Mouse (Mus musculus) stomach, postnatal 0 days (tissue): ENCODE data around the gene Gas7. TPM values are rescaled to one million over a fixed set of nuclear protein-coding genes. Genes with fewer than 3 reads are reported as not detected.

Experiments used
- ATAC-seq: fragments of 200-750 bp; cut with Nextera tagmentation; 2 replicates; pipeline ENCODE4 v1.8.0; 2017; ENCODE audit not compliant: low FRiP score, low TSS enrichment
- DNase-seq: peaks from one replicate; pipeline ENCODE4 v3.0.0-alpha.2; 2016; ENCODE audit warnings: low spot score
- H3K27ac ChIP-seq: fragments of 300-500 bp; sonication (generic); replicated peaks from 2 replicates; pipeline ENCODE4 v1.5.1; 2014; ENCODE audit warnings: mild to moderate bottlenecking, control low read depth
- H3K27me3 ChIP-seq: fragments of 300-500 bp; sonication (generic); 2 replicates; pipeline ENCODE4 v1.6.1; 2014; ENCODE audit warnings: low read length; ENCODE audit not compliant: control insufficient read depth, insufficient read depth
- H3K36me3 ChIP-seq: fragments of 300-500 bp; sonication (generic); 2 replicates; pipeline ENCODE4 v1.6.1; 2014; ENCODE audit warnings: low read length, mixed read lengths; ENCODE audit not compliant: control insufficient read depth, insufficient read depth
- H3K4me1 ChIP-seq: fragments of 300-500 bp; sonication (generic); replicated peaks from 2 replicates; pipeline ENCODE4 v1.6.1; 2014; ENCODE audit warnings: antibody characterized with exemption; ENCODE audit not compliant: control insufficient read depth, insufficient read depth
- H3K4me2 ChIP-seq: fragments of 300-500 bp; sonication (generic); replicated peaks from 2 replicates; pipeline ENCODE4 v1.6.1; 2014; ENCODE audit warnings: low read depth, mild to moderate bottlenecking, control low read depth, moderate library complexity
- H3K4me3 ChIP-seq: fragments of 300-500 bp; sonication (generic); 2 replicates; pipeline ENCODE4 v1.5.1; 2014; ENCODE audit warnings: low read depth, low read length, control low read depth
- H3K9ac ChIP-seq: fragments of 300-500 bp; sonication (generic); 2 replicates; pipeline ENCODE4 v1.6.1; 2014; ENCODE audit warnings: mild to moderate bottlenecking, low read length, control low read depth, mixed read lengths
- H3K9me3 ChIP-seq: fragments of 300-500 bp; sonication (generic); 2 replicates; pipeline ENCODE4 v1.6.1; 2016; ENCODE audit warnings: low read length; ENCODE audit not compliant: control insufficient read depth
- CTCF ChIP-seq: IDR thresholded peaks from 2 replicates; pipeline ENCODE4 v1.5.1; 2016; ENCODE audit warnings: antibody characterized with exemption, low read depth, mild to moderate bottlenecking, moderate library complexity
- EP300 ChIP-seq: optimal IDR thresholded peaks from 2 replicates; pipeline ENCODE3; 2016; ENCODE audit warnings: antibody characterized with exemption
- WGBS: fragments of 180-500 bp; shearing (Covaris S2); extraction: QIAGEN DNeasy Blood & Tissue Kit; methylation state at CpG from one replicate; pipeline ENCODE4 v1.1.7; 2014; 5-methylcytosine and 5-hydroxymethylcytosine counted together
- polyA plus RNA-seq: library from polyadenylated mRNA; unstranded; fragments of >200 nt; fragmentation: Nextera tagmentation; extraction: Ambion mirVana; gene quantifications from 2 replicates; pipeline ENCODE4 v1.2.1, GENCODE M21; 2015

The Gas7 gene
- polyA plus RNA-seq, 1 experiment from 2014 or later, result 18.3 TPM

DNA sequence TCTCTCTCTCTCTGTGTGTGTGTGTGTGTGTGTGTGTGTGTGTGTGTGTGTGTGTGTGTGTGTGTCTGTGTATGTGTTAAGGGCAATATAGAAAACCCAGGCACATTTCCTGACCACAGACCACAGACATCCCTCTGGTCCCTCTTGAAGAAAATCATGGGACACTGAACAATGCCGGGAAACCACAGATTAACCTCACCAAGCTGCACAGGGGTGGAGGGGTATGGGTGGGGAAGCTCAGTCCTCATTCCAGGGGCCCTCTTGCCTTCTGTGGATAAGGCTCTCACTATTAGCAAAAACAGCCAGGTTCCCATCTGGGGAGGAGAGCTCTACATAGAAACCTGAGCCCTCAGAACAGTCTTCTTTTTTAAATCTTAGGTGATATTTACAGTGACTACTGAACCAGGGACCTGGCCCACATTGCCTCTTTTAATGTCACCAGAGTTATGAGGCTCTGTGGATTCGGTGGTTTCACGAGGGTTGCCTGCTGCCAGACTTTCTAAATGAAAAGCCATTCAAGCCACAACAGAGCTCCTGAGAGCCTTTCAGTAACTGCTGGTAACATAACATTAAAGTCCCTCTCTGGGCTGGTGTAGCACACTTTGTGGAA lies 178.5 kb downstream of the Gas7 start:
- no peak overlapping the region for H3K4me3 ChIP-seq

DNA sequence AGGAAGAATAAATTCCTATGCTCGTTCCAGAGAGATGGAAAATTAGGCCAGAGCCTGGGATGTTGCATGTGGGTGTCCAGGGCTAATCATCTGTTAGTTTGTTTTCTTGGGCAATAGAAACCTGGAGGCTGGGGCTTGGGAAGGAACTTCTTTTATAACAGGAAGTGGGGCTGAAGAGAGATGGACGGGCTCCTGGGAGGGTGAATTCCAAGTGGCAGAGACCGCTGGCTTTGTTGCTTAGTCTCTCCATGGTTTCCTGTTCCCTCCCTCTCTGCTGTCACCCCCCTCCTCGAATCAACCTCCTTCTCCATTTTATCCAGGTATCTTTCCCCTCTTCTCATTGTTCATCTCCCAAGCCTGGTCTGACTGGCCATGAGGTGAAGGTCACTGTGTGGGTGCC lies 181.0 kb downstream of the Gas7 start:
- Histone ChIP-seq H3K27ac (no peak overlapping the region), H3K9ac (no peak overlapping the region), H3K9me3 (no peaks in the 10 kb centered on the region), H3K36me3 (no peaks in the 10 kb centered on the region), H3K27me3 (no peaks in the 10 kb centered on the region), H3K4me3 (no peak overlapping the region), H3K4me1 (no peaks in the 10 kb centered on the region), H3K4me2 (no peak overlapping the region)
- no peak for DNase-seq
- WGBS, result 63% methylated on average over 4 of the region's 4 CpGs
- ATAC-seq, result no peak
- TF ChIP-seq CTCF (no peak), EP300 (no peak)

More for the DNA sequence above, 178.5 kb downstream of the Gas7 start:
- H3K4me1 ChIP-seq, result no peaks in the 10 kb centered on the region
- no peaks in the 10 kb centered on the region for H3K27me3 ChIP-seq
- ATAC-seq (no peak), DNase-seq (no peak)
- TF ChIP-seq EP300, result no peak
- no peak for TF ChIP-seq CTCF
- H3K27ac ChIP-seq, result no peak overlapping the region
- 58% methylated on average over 3 of the region's 3 CpGs for WGBS
- no peaks in the 10 kb centered on the region for H3K36me3 ChIP-seq
- H3K9ac ChIP-seq, result no peak overlapping the region
- no peak overlapping the region for H3K4me2 ChIP-seq
- no peaks in the 10 kb centered on the region for H3K9me3 ChIP-seq

DNA sequence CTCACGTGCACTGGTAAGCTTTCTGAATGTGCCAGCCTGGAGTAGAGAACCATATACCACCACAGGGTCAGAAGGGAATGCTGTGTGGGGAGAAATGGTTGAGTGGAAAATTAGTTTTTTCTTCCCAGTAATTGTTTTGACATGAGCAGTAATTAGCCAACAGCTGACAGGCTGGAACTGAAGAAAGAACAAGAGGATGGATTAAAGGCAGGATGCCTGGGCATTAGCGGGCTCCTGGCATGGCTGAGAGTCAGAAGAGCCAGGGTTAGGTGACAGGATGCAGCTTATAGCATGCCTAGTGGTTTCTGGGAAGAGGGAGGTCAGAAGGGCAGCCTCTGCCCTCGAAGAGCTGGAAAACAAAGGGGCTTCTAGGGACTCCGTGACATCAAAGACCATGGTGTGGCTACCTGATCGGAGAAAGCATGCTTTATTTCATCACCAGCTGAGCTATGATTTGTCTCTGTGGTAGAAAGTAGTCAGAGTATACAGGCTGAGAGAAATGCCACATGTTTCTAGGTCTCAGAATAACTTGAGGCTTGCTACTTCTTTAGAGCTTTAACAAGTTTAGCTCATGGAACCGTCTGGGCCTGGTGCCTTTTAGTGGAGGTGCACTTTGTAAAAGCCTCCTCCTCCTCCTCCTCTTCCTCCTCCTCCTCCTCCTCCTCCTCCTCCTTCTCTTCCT lies 181.8 kb downstream of the Gas7 start:
- no peak for ATAC-seq
- Histone ChIP-seq H3K36me3 (no peaks in the 10 kb centered on the region), H3K4me2 (no peak overlapping the region), H3K27me3 (no peaks in the 10 kb centered on the region), H3K9ac (no peak overlapping the region), H3K9me3 (no peaks in the 10 kb centered on the region), H3K4me1 (no peaks in the 10 kb centered on the region), H3K27ac (no peak overlapping the region), H3K4me3 (no peak overlapping the region)
- DNase-seq, result no peak
- TF ChIP-seq CTCF (no peak), EP300 (no peak)
- 67% methylated on average over 6 of the region's 6 CpGs for WGBS

DNA sequence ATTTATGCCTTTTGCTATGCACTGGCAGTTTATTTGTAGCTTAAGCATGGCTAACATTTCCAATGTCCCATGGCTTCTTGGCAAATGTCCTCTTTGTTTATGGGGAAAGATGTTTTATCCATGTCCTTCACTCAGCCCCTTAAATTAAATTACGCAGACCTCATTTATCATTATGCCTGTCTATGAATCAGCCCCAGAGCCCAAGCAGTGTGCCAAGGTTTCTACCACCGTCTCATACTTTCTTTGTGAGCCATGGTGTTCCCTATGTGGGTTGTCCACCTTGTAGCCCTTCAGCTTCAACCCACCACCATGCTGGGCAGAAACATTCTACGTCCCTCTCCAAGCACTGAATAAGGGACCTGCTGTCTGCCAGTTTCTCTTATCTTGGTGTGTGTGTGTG lies 183.2 kb downstream of the Gas7 start:
- Histone ChIP-seq H3K27me3 (no peaks in the 10 kb centered on the region), H3K4me2 (no peak overlapping the region), H3K36me3 (no peaks in the 10 kb centered on the region), H3K9me3 (no peaks in the 10 kb centered on the region), H3K9ac (no peak overlapping the region), H3K4me1 (no peaks in the 10 kb centered on the region), H3K27ac (no peak overlapping the region), H3K4me3 (no peak overlapping the region)
- TF ChIP-seq EP300, result no peak
- TF ChIP-seq CTCF, result no peak
- no peak for DNase-seq
- WGBS, result 71% methylated on average over 3 of the region's 3 CpGs
- no peak for ATAC-seq

DNA sequence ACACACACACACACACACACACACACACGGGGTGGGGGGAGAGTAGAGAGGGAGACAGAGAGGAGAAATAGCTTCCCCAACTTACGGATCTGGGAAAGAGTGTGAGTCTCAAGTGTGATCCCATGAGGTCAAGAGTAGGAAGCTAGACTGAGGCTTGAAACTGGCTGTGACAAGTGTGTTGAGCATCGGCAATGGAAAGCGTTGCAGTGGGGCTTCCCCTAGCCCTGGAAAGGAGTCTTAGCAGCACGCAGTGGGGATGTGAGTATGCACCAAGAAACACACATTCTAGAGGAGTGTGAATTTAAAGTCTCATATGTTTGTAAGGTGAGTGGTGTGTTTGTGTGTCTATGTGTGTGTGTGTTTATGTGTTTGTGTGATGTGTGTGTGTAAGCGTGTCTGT lies 185.1 kb downstream of the Gas7 start:
- Histone ChIP-seq H3K27me3 (no peaks in the 10 kb centered on the region), H3K9ac (no peak overlapping the region), H3K4me1 (no peaks in the 10 kb centered on the region), H3K36me3 (no peaks in the 10 kb centered on the region), H3K4me2 (no peak overlapping the region), H3K4me3 (no peak overlapping the region), H3K27ac (no peak overlapping the region), H3K9me3 (no peaks in the 10 kb centered on the region)
- TF ChIP-seq CTCF (no peak), EP300 (no peak)
- 87% methylated on average over 6 of the region's 6 CpGs for WGBS
- DNase-seq (no peak), ATAC-seq (no peak)

DNA sequence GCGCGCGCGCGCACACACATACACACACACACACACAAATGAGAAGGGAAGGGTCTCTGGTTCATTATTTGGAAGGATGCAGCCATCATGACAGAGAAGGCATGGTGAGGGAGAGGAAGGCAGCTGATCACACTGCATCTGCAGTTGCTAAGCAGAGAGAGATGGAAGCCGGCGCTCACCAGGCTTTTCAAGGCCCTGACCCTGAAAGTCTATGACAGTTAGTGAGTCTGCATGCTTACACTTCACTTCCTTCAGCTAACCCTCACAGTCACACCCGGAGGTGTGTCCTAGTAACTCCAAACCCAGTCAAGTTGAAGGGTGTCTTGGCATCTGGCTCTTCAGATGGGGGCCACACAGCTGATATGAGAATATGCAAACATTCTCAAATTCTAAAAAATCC lies 187.2 kb downstream of the Gas7 start:
- Histone ChIP-seq H3K4me3 (no peak overlapping the region), H3K9me3 (no peaks in the 10 kb centered on the region), H3K36me3 (no peaks in the 10 kb centered on the region), H3K9ac (no peak overlapping the region), H3K4me2 (no peak overlapping the region), H3K27ac (no peak overlapping the region), H3K27me3 (no peaks in the 10 kb centered on the region), H3K4me1 (no peaks in the 10 kb centered on the region)
- no peak for ATAC-seq
- DNase-seq, result no peak
- TF ChIP-seq CTCF (no peak), EP300 (no peak)
- WGBS, result 89% methylated on average over 8 of the region's 8 CpGs
